Mouse (Mus musculus): ENCODE measurements around the gene Dnajb8. TPM values are rescaled to one million over a fixed set of nuclear protein-coding genes. Genes with fewer than 3 reads are reported as not detected.

Gene Dnajb8
- total RNA-seq, 2 experiments from 2014 or later: not detected

DNA sequence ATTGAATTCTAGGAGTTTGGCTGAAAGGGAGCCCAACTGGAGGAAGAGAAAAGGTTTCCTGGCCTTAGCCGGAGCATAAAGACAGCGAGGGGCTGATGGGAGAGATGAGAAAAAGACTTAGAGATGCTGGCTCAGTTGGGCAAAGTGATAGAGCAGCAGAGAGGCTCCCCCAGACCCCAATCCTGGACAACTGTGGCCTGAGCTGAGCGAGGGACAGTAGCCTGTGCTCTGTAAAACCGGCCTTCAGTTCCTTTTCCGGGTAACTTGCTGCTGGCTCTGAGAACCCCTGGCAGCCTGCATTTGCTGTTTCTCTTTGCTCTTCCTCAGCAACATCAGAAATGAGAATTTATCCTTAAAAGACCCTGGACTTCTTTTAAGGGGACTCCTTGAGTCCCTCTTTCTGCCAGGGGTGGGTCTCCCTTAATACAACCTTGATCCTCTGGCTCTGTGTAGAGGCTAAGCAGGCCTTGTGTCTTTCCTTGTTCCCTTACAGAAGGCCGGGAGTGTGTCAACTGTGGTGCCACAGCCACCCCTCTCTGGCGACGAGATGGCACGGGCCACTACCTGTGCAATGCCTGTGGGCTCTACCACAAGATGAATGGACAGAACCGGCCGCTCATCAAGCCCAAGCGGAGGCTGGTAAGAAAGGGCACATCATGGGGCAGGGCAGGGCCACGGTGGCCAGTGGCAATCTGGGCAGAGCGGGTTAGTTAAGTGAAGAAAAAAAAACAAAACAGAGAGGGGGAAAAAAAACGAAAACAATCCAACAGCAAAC, 20.0 kb upstream of the Dnajb8 start:
- TF ChIP-seq CTCF (conservative IDR thresholded peaks at IDR 0.05): no peak
- no peak for DNase-seq (ENCODE audit: low spot score in 2 of 2)
- peak overlapping the region; percentile 69 for H3K27ac ChIP-seq
- peak overlapping the region; percentile 2; the same call in 1 of the 2 replicates for H3K4me3 ChIP-seq

DNA sequence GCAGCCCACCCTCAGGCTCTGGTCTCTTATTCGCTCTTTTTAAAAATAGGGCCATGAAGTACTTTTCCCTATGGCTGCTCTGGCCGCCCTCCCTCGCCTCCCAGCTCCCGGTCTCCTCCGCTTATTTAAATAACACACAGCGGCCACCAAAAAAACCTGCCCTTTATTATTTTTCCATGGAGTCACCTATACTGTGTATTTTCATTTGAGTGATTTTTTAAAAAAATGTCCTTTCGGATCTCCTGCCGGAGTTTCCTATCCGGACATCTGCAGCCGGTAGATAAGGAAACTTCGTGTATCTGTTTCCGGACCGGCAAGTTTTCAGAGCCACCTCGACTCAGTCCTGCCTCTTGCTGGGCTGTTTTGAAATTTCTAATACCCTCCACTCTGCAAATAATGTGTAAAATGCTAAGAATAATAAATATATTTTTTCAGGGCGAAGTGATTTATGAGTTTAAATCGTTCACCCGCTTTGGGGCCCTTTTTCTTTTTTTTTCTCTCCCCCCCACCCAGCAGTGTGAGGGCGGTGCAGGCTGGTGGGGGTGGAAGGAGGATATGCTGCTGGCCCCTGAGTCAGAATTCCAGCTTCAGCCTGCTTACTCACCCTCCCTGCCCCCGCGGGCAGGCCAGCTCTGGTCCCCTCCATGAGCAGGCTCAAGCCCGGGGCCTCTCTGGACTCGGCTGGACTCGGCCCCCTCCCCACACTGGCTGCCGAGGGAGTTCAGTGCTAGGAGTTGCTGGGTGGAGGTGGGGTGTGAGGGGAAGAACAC, 19.0 kb upstream of the Dnajb8 start:
- TF ChIP-seq CTCF (conservative IDR thresholded peaks at IDR 0.05): peak; percentile 37
- H3K27ac ChIP-seq: no peak overlapping the region
- no peak for DNase-seq (ENCODE audit: low spot score in 2 of 2)
- H3K4me3 ChIP-seq: no peak overlapping the region; the same call in 1 of the 2 replicates

DNA sequence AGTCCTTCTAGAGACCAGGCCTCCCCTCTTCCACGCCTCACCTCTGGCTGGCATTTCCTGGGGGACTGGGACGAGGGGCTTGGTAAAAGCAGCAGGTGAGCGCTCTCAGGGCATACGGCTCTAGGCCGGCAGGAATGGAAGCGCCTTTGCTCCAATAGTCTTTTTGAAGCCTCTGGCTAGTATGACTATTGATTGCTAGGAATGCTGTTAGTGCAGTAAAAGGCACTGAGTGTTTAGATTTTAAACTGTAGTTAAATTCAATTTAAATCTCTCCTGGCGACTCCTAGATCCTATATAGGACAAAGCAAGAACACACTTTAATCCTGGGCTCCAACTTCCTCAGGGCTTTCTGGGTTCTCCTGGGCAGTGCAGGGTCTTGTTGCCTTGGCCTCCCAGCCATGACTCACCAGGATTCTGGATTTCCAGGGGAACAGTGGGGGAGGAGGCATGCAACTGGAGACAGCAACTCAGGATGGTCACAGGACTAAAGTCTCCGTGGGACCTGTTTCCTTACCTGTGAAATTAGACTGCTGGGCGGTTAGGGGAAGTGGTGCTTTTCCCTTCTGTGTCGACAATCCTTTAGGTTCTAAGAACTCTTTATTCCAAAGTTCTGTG, 18.2 kb upstream of the Dnajb8 start:
- TF ChIP-seq CTCF (conservative IDR thresholded peaks at IDR 0.05): no peak
- Histone ChIP-seq H3K4me3 (no peak overlapping the region; the same call in 1 of the 2 replicates), H3K27ac (0 out of 2 replicates have a peak overlapping the region, but pooled peaks have one; percentile 11)
- no peak for DNase-seq (ENCODE audit: low spot score in 2 of 2)

DNA sequence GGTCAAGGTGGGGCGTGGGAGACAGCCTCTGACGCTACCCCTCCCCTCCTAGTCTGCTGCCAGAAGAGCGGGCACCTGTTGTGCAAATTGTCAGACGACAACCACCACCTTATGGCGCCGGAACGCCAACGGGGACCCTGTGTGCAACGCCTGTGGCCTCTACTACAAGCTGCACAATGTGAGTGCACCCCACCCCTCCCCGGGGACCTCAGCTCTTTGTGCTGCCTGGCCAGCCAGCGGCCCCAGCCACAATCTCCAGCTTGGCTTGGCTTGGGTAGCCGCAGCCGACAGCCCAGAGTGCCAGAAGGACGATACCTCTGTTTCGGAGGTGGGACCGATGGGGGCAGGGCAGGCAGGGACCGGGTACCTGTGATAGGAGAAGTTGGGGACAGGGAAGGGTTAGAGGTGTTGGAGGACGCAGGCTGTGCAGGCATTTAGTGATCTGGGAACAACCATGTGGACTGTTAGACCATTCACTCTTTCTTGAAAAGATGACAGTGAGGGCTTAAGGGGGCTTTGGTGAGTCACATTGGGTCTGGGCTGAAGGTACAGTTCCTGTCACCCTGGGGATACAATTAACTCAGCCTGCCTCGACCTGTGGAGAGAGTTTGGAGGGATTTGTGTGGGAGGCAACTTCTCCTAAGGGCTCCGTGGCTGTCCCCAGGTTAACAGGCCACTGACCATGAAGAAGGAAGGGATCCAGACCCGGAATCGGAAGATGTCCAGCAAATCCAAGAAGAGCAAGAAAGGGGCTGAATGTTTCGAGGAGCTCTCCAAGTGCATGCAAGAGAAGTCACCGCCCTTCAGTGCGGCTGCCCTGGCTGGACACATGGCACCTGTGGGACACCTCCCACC, 17.3 kb upstream of the Dnajb8 start:
- DNase-seq (ENCODE audit: low spot score in 2 of 2): no peak
- H3K4me3 ChIP-seq: no peak overlapping the region
- TF ChIP-seq CTCF (conservative IDR thresholded peaks at IDR 0.05): no peak
- H3K27ac ChIP-seq: 0 out of 2 replicates have a peak overlapping the region, but pooled peaks have one; percentile 11

DNA sequence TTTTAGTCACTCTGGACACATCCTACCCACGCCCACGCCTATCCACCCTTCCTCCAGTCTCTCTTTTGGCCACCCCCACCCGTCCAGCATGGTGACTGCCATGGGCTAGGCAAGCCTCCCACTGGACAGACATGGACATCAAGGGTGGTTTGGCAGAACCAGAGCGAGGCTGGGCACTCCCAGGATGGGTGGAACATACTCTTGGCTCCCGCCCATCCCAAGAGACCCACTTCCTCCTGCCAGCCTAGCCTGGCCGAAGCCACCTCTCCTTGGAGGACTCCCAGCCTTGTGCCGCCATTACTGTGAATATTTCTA, 16.7 kb upstream of the Dnajb8 start:
- DNase-seq (ENCODE audit: low spot score in 2 of 2): no peak
- H3K27ac ChIP-seq: no peak overlapping the region
- no peak overlapping the region for H3K4me3 ChIP-seq
- TF ChIP-seq CTCF (conservative IDR thresholded peaks at IDR 0.05): no peak

DNA sequence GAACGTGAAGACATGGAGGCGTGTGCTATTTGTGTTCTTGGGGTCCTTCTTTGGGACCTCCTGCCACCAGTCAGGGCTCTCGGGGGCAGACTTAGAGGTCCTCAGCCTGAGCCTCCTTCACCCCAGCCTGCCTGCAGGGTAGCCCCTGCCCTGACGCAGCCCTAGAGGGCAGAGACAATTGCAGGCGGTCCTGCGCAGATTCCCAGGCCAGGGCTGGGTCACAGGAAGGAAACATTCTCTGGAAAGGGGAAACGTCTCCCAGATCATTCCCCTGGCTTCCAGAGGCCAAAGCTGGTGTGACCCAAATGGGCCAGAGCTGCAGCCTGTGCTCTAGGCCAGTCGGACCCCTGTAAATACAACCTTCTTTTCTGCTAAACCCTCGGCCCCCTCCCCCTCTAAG, 16.1 kb upstream of the Dnajb8 start:
- Histone ChIP-seq H3K27ac (no peak overlapping the region), H3K4me3 (no peak overlapping the region)
- no peak for DNase-seq (ENCODE audit: low spot score in 2 of 2)
- TF ChIP-seq CTCF (conservative IDR thresholded peaks at IDR 0.05): no peak

DNA sequence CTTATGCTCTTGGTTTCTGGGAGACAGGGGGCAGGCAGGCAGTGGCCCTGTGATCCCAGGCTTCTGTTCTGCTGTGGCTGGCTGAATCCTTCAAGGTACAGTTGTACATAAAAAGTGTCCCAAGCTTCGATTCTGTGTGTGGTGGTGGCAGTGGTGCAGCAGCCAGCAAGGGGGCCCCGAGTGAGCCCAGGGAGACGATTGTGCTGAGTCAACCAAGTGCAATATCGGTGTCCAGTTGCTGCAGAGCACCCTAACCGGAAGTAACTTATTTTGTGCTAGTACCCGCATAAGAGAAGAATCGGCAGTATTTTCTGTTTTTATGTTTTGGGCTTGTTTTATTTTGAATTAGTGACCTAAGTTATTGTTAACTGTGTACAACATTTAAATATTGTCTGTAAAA, 15.5 kb upstream of the Dnajb8 start:
- H3K4me3 ChIP-seq: no peak overlapping the region
- DNase-seq (ENCODE audit: low spot score in 2 of 2): no peak
- TF ChIP-seq CTCF (conservative IDR thresholded peaks at IDR 0.05): no peak
- H3K27ac ChIP-seq: no peak overlapping the region

DNA sequence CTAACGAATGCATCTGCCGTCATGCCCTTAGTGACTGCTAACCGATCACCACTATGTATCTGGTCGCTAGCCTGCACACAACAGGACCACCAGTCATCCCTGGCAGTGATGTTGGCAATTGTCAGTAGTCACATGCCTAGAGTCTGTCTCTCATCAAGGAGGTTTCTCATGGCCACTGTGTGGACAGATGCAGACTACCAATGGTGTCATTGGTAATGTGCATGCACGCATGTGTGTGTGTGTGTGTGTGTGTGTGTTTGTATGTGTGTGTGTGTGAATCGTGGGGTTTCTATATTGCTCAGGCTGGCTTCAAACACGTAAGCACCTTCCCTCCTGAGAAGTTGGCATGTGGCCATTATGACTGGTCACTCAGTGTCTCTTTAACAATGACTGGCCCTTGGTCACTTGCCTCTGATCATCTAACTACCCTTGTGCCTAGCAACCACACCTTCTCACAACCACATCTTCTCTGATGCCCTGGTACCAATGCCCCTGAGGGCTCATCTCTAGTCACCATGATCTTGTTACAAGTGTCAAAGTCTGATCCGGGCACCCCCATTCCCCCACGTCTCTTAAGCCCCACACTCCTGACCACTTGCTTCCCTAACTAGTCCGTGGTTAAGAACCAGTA, 14.6 kb upstream of the Dnajb8 start:
- TF ChIP-seq CTCF (conservative IDR thresholded peaks at IDR 0.05): no peak
- no peak for DNase-seq (ENCODE audit: low spot score in 2 of 2)

DNA sequence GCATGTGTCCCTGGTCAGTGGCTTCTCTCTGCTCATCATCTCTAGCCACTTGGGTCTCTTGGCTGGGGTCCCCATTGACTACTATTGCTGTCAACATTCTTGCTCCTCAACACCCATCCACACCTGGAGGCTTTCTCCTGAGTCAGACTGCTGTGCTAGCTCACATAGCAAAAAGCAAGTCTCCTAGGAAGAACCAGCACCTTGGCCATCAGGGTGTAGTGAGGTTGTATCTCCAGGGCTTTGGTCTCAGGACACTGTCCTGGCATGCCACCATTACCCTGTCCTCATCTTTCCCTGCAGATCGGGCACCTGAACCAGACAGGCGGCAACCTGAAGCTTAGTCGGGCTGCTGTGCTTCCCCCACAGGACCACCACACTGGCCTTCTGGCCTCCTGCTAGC, 13.7 kb upstream of the Dnajb8 start:
- TF ChIP-seq CTCF (conservative IDR thresholded peaks at IDR 0.05): no peak
- Histone ChIP-seq H3K27ac (no peak overlapping the region), H3K4me3 (no peak overlapping the region)
- no peak for DNase-seq (ENCODE audit: low spot score in 2 of 2)

More for the DNA sequence above, 14.6 kb upstream of the Dnajb8 start:
- no peak overlapping the region for H3K27ac ChIP-seq
- no peak overlapping the region for H3K4me3 ChIP-seq

DNA sequence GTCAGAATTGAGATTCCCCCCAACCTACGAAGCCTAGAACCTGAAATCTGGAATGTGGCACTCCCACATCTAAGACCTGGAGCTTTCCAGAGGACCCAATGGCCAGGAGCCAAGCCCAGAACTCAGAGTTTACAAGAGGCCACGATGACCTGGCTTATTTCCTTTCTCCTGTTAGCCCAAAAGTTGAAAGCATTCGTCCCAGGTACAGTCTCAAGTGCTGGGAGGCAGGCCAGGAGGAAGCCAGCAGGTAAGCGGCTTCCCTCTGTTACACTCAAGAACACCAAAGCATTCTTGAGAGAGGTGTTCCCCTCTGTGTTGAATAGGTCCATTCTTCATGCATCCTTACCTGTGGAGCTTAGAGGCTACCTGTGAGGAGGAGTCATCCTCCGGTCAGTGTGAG, 12.6 kb upstream of the Dnajb8 start:
- Histone ChIP-seq H3K27ac (no peak overlapping the region), H3K4me3 (no peak overlapping the region)
- no peak for DNase-seq (ENCODE audit: low spot score in 2 of 2)
- TF ChIP-seq CTCF (conservative IDR thresholded peaks at IDR 0.05): no peak

DNA sequence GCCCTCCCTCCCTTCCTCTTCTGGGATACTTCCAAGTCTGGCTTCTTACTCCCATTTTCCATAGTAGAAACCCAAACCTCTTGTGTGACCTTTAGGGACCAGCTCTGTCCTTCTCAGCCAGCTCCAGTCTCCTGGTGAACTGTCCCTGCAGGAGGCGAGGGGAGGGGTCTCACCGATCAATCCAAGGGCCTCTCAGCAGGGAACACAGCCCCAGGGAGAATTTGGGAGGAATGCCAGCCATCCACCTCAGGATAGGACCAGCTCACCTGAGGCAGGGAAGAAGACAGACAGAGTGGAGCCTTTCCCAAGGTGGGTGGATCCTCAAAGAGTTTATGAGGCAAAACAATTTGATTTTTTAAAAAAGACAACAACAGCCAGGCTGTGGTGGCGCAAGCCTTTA, 11.9 kb upstream of the Dnajb8 start:
- Histone ChIP-seq H3K27ac (no peak overlapping the region), H3K4me3 (no peak overlapping the region)
- DNase-seq (ENCODE audit: low spot score in 2 of 2): no peak
- TF ChIP-seq CTCF (conservative IDR thresholded peaks at IDR 0.05): no peak

DNA sequence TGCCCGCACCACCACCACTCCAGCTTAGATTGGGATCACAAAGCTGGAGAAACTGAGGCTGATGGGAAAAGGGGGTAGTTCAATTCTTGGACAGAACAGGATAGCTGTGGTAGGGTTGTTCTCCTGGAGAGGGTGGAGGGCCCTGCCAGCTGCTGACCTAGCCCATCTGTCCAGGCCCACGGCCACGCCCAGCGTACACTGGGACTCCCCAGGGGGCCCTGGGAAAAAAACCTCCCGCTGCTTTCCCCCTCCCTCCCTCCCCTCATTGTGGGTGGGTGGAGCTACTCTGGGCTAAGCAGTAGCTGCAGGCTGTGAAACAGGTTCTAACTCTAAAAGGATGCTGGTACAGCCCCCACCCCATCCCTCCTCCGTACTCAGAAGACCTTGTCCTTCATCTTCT, 6.3 kb upstream of the Dnajb8 start:
- no peak for TF ChIP-seq CTCF (conservative IDR thresholded peaks at IDR 0.05)
- H3K4me3 ChIP-seq: no peak overlapping the region
- H3K27ac ChIP-seq: no peak overlapping the region
- no peak for DNase-seq (ENCODE audit: low spot score in 2 of 2)

Data from layer of hippocampus, adult 2 months (tissue).